Mouse (Mus musculus): Measurements from ENCODE around the gene Cers1. TPM values are rescaled to one million over a fixed set of nuclear protein-coding genes. Genes with fewer than 3 reads are reported as not detected.

Gene Cers1
- polyA plus RNA-seq, 2 experiments from 2014 or later: not detected

DNA sequence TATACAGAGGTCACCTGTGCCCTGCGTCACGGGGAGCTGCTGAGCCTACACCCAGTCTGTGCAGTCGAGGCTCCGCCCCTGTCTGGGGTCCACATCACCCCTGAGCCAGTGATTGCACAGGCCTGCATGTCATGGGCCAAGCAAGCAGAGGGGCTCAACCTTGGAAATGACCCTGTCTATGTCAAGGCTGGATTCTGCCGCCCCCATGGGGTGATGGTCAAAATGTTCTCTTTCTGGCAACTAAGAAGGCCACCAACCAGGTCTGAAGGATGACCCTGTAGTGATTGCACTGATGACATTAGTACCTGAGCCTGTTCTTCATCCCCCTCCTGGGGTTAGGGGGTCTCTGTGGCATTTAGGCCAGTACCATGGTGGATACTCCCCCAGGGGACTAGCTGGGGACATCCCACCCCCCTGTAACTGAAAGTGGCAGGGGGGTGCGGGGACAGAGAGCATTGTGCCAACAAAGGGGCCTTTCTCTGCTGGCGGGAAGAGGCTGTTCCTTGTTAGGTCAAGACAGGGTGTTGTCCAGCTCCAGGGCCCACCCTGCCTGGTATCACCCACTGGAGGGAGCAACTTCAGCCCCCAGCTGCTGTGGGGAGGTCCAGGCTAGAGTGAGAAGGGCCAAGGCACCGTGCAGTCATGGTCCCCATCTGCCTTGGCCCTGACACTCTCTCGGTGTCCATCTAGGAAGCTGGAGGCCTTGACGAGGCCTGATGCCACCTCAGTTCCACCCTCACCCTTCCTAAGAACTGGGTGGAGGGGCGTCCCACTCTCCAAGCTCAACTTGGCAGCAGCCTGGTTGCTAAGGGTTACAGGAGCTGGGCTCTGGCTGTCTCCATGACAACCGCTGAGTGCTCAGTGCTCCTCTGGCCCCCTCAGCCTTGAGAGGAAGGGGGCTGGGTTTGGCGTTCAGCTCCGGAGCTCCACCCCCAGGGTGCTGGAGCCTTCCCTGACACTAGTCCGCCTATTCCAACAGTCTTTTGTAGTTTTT lies 1.2 kb downstream of the Cers1 start:
- no peak for ATAC-seq

DNA sequence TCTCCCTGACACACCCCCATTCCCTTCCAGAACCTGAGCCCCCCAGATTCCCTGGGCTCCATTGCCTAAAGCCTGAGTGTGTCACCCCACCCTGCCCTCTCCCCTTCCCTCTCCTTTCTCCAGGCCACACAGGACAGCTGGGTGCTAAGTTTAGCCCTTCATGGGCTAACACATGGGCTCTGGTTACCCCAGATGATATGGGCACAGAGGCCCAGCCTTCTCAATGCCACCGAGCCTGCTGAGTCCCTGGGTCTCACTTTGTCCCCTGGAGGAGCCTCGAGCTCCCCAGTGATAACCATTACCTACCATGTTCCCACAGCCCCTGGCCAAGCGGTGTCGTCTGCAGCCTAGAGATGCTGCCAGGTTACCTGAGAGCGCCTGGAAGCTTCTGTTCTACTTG lies 2.3 kb downstream of the Cers1 start:
- no peak for ATAC-seq

DNA sequence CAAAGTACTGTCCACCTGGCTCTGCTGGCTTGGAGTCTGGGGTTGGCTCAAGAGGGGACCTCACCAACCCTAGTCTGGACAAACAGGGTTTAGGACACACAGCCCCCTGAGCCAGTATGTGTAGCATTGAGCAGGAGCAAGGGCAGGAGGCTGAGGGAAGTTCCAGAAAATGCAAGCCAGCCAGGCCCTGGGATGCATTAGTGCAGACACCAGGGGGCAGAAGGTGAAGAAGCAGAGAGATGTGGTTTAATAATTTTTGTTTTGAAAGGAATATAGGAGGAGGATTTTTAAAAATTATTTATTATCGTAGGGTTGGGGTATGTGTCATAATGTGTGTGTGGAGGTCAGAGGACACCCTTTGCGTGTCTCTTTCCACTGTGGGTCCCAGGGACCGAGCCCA lies 8.1 kb downstream of the Cers1 start:
- no peak for ATAC-seq

DNA sequence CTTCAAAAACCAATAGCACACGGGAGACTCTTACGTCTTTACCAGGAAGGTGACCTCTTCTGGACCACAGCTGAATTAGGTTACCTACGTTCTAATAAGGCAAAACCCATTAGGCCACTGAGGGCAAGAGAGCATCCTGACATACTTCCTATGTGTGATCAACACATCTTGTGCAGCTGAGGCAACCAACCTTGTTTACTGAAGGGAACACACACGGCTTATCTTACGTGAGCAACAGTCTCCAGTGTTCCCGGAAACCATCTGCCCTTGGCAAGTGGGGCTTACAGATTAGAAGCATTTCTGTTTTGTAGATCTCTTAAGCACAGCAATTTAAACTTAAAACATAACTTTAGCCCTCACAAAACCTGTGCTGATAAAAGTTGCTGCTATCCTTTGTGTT lies 11.9 kb downstream of the Cers1 start:
- no peak for ATAC-seq

DNA sequence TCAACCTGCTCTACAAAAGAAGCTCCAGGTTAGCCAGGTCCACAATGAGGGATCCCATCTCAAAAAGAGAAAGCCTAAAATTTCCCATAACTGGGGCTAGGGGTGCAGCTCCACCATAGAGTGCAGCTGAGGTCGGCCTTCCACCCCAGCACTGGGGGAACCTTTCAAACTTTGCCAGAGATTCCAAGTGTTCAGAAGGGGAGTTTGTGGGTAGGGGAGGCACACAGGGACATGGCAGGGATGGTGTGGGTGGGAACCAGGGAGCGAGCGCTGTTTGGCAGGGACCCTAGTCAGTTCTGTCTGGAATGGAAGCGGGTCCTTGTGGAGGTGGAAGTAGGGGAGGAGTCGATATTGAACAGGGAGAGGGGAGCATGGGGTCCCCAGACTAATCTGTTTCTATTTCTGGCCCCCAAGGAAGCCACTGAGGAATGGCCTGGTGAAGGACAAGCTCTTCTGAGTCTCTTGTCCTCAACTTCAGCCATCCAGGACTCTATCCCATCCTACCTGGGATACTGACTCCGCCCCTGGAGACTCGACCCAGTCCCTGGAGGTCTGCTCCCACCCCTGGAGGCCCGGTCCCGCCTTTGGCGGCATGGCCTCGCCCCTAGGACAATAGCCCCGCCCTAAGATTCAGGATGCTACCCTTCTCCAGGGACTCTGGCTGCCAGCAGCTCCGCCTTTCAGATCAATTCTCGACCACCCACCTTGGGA lies 13.7 kb downstream of the Cers1 start, which contains the start of gene Gdf1:
TSS of gene Gdf1 (plus strand) at position 694 of the 711 bp plus-strand sequence.
- no peak for ATAC-seq

DNA sequence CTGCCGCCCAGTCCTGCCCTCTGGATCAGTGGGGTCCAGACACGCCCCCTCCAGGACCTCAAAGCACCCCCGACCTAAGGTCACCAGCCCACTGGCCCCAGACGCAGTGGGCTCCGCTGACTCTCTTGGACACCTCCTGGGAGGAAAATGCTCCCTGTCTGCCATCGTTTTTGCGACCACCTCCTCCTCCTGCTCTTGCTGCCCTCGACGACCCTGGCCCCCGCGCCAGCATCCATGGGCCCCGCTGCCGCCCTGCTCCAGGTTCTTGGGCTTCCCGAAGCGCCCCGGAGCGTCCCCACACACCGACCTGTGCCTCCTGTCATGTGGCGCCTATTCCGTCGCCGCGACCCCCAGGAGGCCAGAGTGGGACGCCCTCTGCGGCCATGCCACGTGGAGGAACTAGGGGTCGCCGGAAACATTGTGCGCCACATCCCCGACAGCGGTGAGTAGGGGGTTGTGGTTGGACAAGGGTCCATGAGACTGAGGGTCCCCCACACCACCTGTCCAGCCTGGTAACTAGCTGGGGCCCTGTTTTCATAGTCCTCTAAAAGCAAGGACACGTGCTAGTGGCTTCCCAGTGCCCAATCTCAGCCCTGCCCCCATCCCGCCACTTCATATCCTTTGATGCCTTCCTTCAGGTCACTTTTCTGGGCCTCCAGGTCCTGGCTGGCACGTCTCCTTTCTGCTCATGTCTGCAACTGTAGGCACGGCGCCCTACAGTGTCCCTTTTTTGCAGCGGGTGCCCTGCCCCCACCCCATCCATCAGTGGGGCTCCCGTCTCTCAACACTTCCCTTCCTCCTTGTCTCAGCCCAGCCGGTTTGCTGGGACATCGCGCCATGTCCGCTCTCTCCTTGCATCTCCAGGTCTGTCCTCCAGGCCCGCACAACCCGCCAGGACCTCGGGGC lies 14.5 kb downstream of the Cers1 start:
- no peak for ATAC-seq

DNA sequence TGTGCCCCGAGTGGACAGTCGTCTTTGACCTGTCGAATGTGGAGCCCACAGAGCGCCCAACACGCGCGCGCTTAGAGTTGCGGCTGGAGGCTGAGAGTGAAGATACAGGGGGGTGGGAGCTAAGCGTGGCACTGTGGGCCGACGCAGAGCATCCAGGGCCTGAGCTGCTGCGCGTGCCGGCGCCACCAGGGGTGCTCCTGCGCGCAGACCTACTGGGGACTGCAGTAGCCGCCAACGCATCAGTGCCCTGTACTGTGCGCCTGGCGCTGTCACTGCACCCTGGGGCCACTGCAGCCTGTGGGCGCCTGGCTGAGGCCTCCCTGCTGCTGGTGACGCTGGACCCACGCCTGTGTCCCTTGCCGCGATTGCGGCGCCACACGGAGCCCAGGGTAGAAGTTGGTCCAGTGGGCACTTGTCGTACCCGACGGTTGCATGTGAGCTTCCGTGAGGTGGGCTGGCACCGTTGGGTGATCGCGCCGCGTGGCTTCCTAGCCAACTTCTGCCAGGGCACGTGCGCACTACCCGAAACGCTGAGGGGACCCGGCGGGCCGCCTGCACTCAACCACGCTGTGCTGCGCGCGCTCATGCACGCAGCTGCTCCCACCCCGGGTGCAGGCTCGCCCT lies 15.3 kb downstream of the Cers1 start:
- ATAC-seq: no peak

DNA sequence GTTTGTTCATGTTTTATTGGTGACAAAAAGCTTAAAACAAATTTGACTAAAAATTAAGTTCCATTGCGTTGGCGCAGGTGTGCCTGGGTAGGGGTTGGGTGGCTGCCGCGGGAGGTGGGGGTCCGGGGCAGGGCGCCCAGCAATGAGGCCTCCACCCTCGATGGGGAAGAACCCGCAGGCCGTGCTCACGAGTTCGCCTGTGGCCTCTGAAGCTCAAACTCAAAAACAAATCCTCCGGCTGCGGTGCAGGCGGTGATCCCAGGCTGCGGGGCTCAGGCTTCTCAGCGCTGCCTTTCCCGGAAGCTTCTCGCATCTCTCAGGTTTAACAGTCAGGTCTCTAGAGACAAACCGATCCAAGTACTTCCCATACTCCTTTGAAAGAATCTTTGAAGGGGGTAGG lies 16.0 kb downstream of the Cers1 start:
- no peak for ATAC-seq

DNA sequence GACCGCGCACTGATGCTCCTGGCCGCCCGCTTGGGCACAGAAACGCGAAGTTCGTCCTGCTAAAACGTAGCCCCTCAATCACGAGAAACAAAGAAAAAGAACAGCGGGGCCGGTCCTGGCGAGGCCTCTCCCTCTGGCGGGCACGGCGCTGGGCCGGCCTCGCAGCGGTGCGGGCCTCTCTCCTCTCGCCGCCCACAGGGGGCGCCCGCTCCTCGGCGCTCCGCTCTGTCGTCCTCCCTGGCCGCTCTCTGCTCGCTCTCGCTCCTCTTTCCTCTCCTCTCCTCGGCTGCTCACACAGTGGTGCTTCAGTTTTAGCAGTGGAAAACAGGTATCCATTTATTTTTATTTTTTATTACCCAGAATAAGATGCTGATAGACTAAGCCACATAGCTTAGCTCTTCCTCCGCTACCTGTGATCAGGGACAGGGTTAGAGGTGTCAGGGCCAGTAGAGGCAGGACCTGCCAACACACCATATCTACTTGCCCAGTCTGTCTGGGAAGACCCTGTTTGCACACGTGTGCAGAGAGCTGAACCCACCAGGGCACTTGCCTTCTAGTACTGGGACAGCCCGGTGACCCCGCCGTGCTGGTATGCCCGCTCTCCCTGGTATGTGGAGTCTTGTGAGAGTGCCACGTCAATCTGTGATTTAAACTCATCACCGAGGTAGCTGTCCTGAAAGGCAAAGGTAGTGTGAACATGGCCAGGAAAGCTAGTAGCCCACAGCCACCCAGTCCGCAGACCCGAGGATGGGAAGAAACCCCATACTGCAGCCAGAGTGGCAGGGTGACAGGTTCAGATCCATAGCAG lies 16.7 kb downstream of the Cers1 start:
- ATAC-seq: no peak

DNA sequence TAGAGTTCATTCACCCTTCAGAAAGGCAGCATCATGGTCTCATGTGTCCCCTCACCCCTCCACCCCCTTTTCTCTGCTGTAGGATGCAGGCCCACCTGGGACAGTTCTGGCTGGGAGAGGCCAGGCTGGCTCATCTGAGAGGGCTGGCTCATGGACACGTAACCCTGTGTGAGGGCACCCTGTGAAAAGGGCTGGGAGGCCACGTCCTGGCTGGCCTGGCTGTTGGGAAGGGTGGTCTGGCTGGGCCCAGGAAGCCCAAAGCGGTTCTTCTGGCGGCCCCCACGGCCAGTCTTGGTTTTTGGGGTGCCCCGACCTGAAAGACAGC lies 17.3 kb downstream of the Cers1 start:
- no peak for ATAC-seq

DNA sequence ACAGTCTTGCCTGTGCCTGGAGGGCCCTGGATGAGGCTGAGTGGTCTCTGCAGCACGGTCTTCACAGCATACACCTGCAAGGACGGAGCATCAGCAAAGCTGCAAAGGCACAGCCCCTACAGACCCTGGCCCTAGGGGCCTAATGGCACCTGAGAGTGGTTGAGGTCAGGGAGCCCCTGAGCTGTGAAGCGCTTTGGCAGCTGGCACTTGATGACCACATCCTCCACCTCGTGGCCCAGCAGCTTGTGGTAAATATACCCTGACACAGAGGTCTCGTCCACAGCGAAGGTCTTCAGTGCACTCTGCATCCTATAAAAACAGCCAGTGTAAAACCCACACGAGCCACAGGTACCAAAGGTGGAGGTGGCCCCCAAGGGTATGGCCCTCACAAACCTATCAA lies 23.4 kb downstream of the Cers1 start:
- no peak for ATAC-seq

DNA sequence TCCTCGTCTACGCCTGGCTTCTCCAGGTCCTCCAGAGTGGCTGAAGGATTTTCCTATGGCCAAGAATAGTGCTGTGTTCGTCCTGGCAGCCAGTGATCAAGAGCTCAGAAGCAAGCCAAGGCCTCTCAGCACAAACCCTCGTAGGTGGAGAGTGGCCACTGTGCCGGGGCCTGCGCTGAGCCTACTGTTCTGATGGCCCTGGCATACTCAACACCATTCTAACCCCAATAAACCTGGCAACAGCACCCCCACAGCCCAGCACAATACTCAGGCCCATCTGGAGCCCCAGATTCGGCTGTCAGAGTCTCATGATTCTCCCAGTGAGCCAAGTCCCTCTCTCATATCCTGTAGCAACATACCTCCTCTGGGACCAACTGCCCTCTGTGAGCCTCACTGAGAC lies 25.1 kb downstream of the Cers1 start:
- ATAC-seq: no peak

DNA sequence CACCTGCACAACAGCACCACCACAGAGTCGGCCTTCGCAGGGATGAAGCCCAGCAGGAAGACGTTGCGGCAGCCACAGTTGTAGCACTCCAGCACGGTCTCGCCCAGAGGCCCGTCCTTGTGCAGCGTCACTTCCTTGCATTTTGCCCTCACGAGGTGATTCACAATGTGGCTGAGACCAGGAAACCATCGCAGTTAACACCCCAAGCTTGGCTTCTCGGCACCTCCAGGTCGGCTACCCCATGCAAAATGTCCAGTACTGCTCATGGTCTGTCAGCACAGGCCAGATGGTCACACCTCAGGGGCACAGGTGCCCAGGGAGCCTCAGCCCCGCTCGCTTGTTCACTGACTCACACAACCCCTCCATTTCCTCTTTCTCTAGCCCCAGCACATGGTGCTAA lies 26.4 kb downstream of the Cers1 start:
- ATAC-seq: no peak

DNA sequence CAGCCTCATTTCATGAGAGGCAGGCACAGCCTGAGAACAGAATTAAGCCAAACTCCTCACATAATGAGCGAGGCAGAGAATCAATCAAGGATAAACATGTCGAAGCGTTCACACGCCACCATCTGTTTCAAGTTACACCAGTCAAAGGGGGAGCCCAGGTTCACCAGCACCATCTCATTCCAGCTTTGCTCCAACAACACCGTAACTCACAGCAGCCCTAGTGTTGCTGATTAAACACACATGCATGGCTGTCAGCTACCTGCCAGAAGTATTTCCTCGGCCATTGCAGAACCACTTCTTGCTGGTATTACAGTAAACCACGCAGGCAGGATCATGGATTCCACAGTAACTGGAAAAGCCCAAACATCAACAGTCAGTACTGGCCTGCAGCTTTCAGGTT lies 27.5 kb downstream of the Cers1 start:
- no peak for ATAC-seq

DNA sequence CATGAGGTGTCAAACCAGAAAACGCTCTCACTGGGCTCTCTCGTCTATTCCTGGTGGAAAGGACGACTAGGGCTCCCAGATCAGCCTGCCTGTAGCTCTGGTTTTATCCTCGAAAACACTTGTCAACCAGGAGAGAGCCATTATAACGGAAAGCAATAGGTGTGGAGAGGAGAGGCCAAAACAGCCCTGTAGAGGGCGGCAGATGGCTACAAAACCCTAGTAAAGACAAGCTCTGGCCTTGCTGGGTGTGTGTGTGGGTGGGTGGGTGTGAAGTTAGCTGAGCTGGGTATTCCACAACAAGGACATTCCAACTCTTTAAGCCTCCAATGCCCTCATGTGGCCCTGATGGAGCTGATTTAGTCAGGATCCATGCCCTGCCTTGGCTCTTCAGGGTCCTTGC lies 28.1 kb downstream of the Cers1 start:
- no peak for ATAC-seq

DNA sequence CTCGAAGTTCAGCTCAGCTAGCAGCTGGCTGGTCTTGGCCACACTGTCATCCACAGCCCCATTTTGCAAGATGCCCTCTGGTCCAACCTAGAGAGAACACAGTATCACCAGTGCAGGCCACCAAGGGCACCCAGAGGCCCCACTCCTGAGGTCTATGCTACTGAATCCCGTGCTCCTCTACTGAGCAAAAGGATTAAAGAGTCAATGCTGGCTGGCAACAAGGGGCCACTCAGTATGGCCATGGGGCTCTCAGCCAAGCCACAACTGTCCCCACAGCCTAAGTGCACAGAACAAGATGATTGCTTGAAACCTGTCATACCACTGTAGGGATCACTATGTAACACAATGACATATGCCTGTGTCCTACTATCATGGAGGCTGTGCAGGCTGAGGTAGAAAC lies 28.7 kb downstream of the Cers1 start:
- ATAC-seq: no peak

DNA sequence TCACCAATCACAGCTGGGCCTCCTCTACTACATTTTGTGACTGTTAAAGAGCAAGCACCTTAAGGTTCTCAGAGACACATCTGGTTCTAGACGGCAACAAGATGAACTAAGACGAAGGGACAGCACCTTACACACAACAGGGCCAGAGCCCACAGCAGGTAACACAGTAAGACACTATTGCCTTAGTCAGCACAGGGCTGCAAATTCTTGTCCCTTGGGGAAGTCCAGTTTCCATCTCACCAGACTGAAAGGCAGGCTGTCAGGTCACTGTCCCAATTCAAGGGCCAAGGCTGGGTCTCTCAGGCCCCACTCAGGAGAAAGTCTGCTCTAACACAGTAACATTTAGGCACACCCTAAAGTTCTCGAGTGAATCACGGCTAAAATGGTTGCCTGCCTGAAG lies 31.9 kb downstream of the Cers1 start:
- ATAC-seq: no peak

DNA sequence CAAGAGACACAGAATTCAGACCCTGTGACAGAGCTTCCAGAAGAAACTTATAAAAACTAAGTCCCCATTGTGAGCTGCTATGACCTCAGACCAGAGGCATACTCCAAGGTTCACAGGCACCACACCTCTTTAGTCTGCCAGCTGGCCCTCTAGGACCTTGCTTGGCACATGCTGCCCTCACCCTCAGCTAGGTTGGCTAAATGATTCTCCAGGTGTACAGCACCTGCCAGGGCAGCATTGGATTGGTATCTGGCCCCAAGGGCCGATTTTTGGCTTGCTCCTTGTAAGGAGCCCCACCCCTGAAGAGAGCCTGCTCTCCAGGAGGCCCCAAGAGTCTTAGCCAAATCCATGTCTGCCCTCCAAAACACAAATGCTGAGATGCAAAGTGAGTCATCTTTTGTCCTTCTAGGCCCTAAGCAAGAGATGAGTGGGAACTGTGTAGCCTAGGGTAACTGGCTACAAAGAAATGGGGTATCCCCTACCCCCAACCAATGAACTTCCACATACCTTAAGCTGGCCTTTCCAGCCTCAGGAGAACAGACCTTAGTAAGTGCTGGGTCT lies 32.4 kb downstream of the Cers1 start:
- no peak for ATAC-seq

DNA sequence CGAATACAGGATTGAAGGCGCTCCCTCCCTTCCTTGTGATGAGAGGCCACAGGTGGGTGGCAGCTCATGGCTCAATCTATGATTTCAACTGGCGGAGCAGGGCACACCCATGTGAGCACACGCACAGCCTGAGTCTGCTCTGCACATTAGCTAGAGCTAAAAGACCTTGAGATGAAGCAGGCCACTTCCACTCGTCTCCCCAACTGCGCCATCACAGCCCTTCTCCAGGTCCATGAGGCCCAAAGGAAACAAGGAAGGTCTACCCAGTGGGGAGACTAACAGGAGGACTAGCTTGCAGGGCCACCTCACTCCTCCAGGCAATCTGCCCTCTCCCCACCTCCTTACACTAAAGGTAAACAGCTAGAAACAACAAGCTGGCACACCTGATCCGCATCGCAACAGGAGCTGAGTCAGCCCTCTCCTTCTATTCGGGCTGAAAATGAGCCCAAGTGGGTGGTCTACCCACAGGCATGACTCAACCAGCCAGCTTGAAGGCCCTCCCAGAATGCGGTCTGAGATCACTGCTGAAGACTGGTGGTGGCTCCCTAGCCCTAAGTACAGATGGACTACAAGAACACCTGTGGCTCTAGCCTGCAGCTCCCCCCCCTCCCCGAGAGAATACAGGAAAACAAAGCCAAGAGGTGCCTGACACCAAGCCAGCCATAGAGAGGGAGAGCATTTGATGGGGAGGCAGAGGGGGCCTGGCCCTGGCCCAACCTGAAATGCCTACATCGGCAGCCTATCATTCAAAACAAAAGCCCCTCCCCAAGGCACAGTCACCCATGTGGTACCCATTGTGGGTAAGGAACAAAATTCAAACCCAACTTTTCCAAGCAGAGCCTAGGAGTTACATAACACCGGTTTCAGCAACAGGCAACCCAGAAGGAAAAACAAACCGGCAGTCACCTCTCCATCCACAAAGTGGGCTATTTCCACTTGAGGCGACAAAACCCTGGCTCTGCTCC lies 35.7 kb downstream of the Cers1 start:
- no peak for ATAC-seq

DNA sequence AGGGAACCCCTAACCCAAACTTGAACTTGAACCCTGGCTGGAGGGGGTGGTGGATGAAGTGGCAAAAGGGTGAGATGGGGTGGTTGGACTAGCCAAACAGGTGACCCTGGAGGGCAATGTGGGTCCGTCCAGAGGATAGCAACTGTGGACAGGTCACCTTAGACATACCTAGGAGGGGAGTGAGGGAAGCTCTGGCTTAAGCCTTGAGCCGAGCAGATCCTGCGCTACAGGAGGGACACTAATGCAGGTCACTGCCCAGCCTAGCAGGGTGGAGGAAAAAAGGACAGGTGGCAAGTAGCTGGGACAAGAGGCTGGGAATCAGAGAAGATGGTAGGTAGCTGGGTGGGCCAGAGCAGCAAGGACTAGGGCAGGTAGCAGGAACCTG lies 36.4 kb downstream of the Cers1 start:
- ATAC-seq: no peak
